17 mouse cellular contexts compared by ENCODE assay signal in the genomic region with DNA sequence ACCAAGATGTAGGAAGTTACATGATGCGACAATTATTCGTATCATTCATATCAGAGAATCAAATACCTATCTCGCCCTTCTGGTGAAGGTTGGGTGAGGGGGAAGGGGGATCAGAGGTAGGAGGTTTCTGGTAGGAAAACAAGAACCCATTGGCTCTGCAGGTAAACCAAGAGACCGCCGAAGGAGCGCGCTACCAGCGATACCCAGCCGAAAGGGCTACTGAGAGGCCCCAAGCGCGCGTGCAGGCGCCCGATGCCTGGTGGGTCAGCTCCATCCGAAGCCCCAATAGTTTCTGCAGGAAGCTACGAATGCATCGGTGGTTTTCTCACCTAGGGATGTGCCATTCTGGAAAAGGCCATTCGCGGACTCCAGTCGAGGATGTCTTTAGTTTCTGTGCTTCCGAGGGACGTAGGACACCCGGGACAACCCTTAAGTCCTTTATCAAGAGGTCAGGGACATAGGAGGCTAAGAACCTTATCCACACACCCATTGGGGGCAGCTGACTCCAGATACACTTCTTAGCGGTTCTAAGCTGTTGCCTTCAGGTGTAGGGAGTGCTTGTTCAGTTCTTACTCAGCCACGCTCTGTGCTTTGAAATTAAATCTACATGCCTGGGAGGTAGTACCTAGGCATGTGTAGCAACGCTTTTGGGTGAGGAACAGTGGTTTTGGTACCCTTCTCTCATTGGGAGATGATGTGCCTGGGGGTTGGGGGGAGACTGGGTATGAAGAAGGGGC. TPM values are rescaled to one million over a fixed set of nuclear protein-coding genes. Genes with fewer than 3 reads are reported as not detected.
DNase-seq lines count a peak whose midpoint lies in the region; ATAC-seq lines count a peak whose summit lies in the region.
"Had no signal": no experiment of that assay in that cellular context is flagged by ENCODE, and none has a peak within 500 bp of the region (broad histone marks: within the 10 kb centered on the region; RNA-seq: fewer than 3 reads in every experiment).

No protein-coding gene starts in this region.

- no peak overlapping the region for H3K4me2 ChIP-seq in hindbrain, embryonic 16.5 days (ENCODE audit: low read length)
- peak overlapping the region; percentile 37 for H3K4me2 ChIP-seq in embryonic facial prominence, embryonic 12.5 days (replicated peaks)
- peak overlapping the region; percentile 50 for H3K4me2 ChIP-seq in forebrain, embryonic 13.5 days
- 0 out of 2 replicates have a peak overlapping the region, but pooled peaks have one; percentile 3 for H3K4me2 ChIP-seq in midbrain, embryonic 13.5 days (replicated peaks)
- H3K4me2 ChIP-seq: kidney, embryonic 15.5 days had no signal

- peak; percentile 50 for DNase-seq in hindbrain, embryonic 10.5 days (ENCODE audit: low spot score)
- DNase-seq in ovary, adult 18-20 months (ENCODE audit: low spot score) = no peak
- no peak for DNase-seq in right cerebral cortex, postnatal 25 days
- DNase-seq: adrenal gland, postnatal 25 days; cerebellum, postnatal 36 days; gastrocnemius, adult 2 months; lung, postnatal 14 days; thymus, postnatal 25 days had no signal

- H3K4me1 ChIP-seq in hindbrain, embryonic 10.5 days (replicated peaks) = 0 out of 2 replicates have a peak, but pooled peaks cover 3% of the 10 kb centered on the region
- no peaks in the 10 kb centered on the region for H3K4me1 ChIP-seq in hindbrain, embryonic 16.5 days (ENCODE audit: control insufficient read depth, insufficient read depth, low read depth, low read length)
- 0 out of 2 replicates have a peak, but pooled peaks cover 7% of the 10 kb centered on the region for H3K4me1 ChIP-seq in embryonic facial prominence, embryonic 12.5 days
- H3K4me1 ChIP-seq in forebrain, embryonic 13.5 days = peaks cover 24% of the 10 kb centered on the region
- no peaks in the 10 kb centered on the region for H3K4me1 ChIP-seq in midbrain, embryonic 13.5 days (replicated peaks)
- H3K4me1 ChIP-seq: kidney, embryonic 15.5 days had no signal

- H3K9me3 ChIP-seq in hindbrain, embryonic 10.5 days = no peaks in the 10 kb centered on the region
- H3K9me3 ChIP-seq in hindbrain, embryonic 16.5 days (ENCODE audit: control insufficient read depth, low read length) = no peaks in the 10 kb centered on the region
- no peaks in the 10 kb centered on the region for H3K9me3 ChIP-seq in embryonic facial prominence, embryonic 12.5 days
- no peaks in the 10 kb centered on the region for H3K9me3 ChIP-seq in forebrain, embryonic 13.5 days (replicated peaks)
- H3K9me3 ChIP-seq in midbrain, embryonic 13.5 days = no peaks in the 10 kb centered on the region
- H3K9me3 ChIP-seq: kidney, embryonic 15.5 days had no signal

- H3K27me3 ChIP-seq in hindbrain, embryonic 10.5 days (ENCODE audit: insufficient read depth, poor library complexity, severe bottlenecking) = peaks cover 100% of the 10 kb centered on the region
- peaks cover 65% of the 10 kb centered on the region for H3K27me3 ChIP-seq in hindbrain, embryonic 16.5 days (replicated peaks; ENCODE audit: control insufficient read depth, insufficient read depth, low read length)
- peaks cover 68% of the 10 kb centered on the region for H3K27me3 ChIP-seq in embryonic facial prominence, embryonic 12.5 days
- H3K27me3 ChIP-seq in forebrain, embryonic 13.5 days = peaks cover 92% of the 10 kb centered on the region
- peaks cover 91% of the 10 kb centered on the region for H3K27me3 ChIP-seq in midbrain, embryonic 13.5 days

- H3K9ac ChIP-seq in hindbrain, embryonic 16.5 days (ENCODE audit: low read depth, low read length) = no peak overlapping the region
- no peak overlapping the region for H3K9ac ChIP-seq in embryonic facial prominence, embryonic 12.5 days
- peak overlapping the region; percentile 45; the same call in 1 of the 2 replicates for H3K9ac ChIP-seq in forebrain, embryonic 13.5 days
- no peak overlapping the region for H3K9ac ChIP-seq in midbrain, embryonic 13.5 days (replicated peaks)
- H3K9ac ChIP-seq: kidney, embryonic 15.5 days; liver, embryonic 14.5 days had no signal

- H3K4me3 ChIP-seq in hindbrain, embryonic 10.5 days = no peak overlapping the region
- no peak overlapping the region for H3K4me3 ChIP-seq in hindbrain, embryonic 16.5 days (ENCODE audit: low read length)
- H3K4me3 ChIP-seq in embryonic facial prominence, embryonic 12.5 days = 0 out of 2 replicates have a peak overlapping the region, but pooled peaks have one; percentile 5
- H3K4me3 ChIP-seq in forebrain, embryonic 13.5 days = peak overlapping the region; percentile 20
- H3K4me3 ChIP-seq in midbrain, embryonic 13.5 days (replicated peaks) = no peak overlapping the region
- H3K4me3 ChIP-seq: gastrocnemius, adult 2 months; kidney, embryonic 15.5 days had no signal

- H3K36me3 ChIP-seq in hindbrain, embryonic 10.5 days = no peaks in the 10 kb centered on the region
- H3K36me3 ChIP-seq in hindbrain, embryonic 16.5 days (ENCODE audit: control insufficient read depth, insufficient read depth, low read length) = no peaks in the 10 kb centered on the region
- H3K36me3 ChIP-seq in embryonic facial prominence, embryonic 12.5 days = no peaks in the 10 kb centered on the region
- H3K36me3 ChIP-seq in forebrain, embryonic 13.5 days (ENCODE audit: poor library complexity, severe bottlenecking) = no peaks in the 10 kb centered on the region
- no peaks in the 10 kb centered on the region for H3K36me3 ChIP-seq in midbrain, embryonic 13.5 days
- H3K36me3 ChIP-seq: kidney, embryonic 15.5 days had no signal

- 1% methylated on average over 26 of the region's 26 CpGs for WGBS in hindbrain, embryonic 10.5 days
- 1% methylated on average over 26 of the region's 26 CpGs for WGBS in hindbrain, embryonic 16.5 days
- 3% methylated on average over 26 of the region's 26 CpGs for WGBS in embryonic facial prominence, embryonic 12.5 days
- WGBS in forebrain, embryonic 13.5 days = 2% methylated on average over 26 of the region's 26 CpGs
- under 1% methylated on average over 26 of the region's 26 CpGs for WGBS in midbrain, embryonic 13.5 days

- no peak for ATAC-seq in hindbrain, embryonic 16.5 days
- ATAC-seq in embryonic facial prominence, embryonic 12.5 days (ENCODE audit: insufficient number of reproducible peaks, insufficient read depth, low FRiP score, low TSS enrichment) = no peak
- ATAC-seq in forebrain, embryonic 13.5 days = peak; percentile 16; the same call in 1 of the 2 replicates
- no peak for ATAC-seq in midbrain, embryonic 13.5 days
- ATAC-seq: CD4-positive, CD25-positive, alpha-beta regulatory T cell, adult 4 months had no signal

- no peak overlapping the region for H3K27ac ChIP-seq in hindbrain, embryonic 10.5 days
- no peak overlapping the region for H3K27ac ChIP-seq in hindbrain, embryonic 16.5 days (ENCODE audit: low read depth, low read length)
- H3K27ac ChIP-seq in embryonic facial prominence, embryonic 12.5 days = peak overlapping the region; percentile 37; the same call in 1 of the 2 replicates
- peak overlapping the region; percentile 85 for H3K27ac ChIP-seq in forebrain, embryonic 13.5 days
- peak overlapping the region; percentile 9; the same call in 1 of the 2 replicates for H3K27ac ChIP-seq in midbrain, embryonic 13.5 days
- H3K27ac ChIP-seq: gastrocnemius, adult 2 months; kidney, embryonic 15.5 days; liver, embryonic 14.5 days had no signal

RNA-seq across cellular contexts. Expression of gene Dlx6, which starts 12.6 kb away (rescaled TPM):
- 0.47 and 1.0 TPM in 2 replicates for polyA plus RNA-seq in hindbrain, embryonic 10.5 days (2016; fragmentation: Nextera tagmentation; extraction: Ambion mirVana)
- polyA plus RNA-seq in hindbrain, embryonic 16.5 days (2015; fragmentation: Nextera tagmentation; extraction: Ambion mirVana) = 0.45 TPM in 1 of 2 replicates, not detected in the other
- 8.0 and 13.5 TPM in 2 replicates for polyA plus RNA-seq in embryonic facial prominence, embryonic 12.5 days (2016; fragmentation: Nextera tagmentation; extraction: Ambion mirVana)
- polyA plus RNA-seq in forebrain, embryonic 13.5 days (2015; fragmentation: Nextera tagmentation; extraction: Ambion mirVana) = 15.5 and 16.2 TPM in 2 replicates
- 3.1 and 4.4 TPM in 2 replicates for polyA plus RNA-seq in midbrain, embryonic 13.5 days (2015; fragmentation: Nextera tagmentation; extraction: Ambion mirVana)
- polyA plus RNA-seq: CD4-positive, CD25-positive, alpha-beta regulatory T cell, adult 4 months; heart, embryonic 14.5 days; kidney, embryonic 15.5 days; liver, embryonic 14.5 days; small intestine, adult 2 months had no signal

RNA-seq across cellular contexts. Expression of gene Dlx5, which starts 31.4 kb away (rescaled TPM):
- 3.4 and 14.5 TPM in 2 replicates for polyA plus RNA-seq in hindbrain, embryonic 10.5 days (2016; fragmentation: Nextera tagmentation; extraction: Ambion mirVana)
- 3.7 TPM in 1 of 2 replicates, not detected in the other for polyA plus RNA-seq in hindbrain, embryonic 16.5 days (2015; fragmentation: Nextera tagmentation; extraction: Ambion mirVana)
- 70.1 and 103 TPM in 2 replicates for polyA plus RNA-seq in embryonic facial prominence, embryonic 12.5 days (2016; fragmentation: Nextera tagmentation; extraction: Ambion mirVana)
- polyA plus RNA-seq in forebrain, embryonic 13.5 days (2015; fragmentation: Nextera tagmentation; extraction: Ambion mirVana) = 84.5 and 91.5 TPM in 2 replicates
- polyA plus RNA-seq in midbrain, embryonic 13.5 days (2015; fragmentation: Nextera tagmentation; extraction: Ambion mirVana) = 22.4 and 22.9 TPM in 2 replicates
- polyA plus RNA-seq: CD4-positive, CD25-positive, alpha-beta regulatory T cell, adult 4 months; liver, embryonic 14.5 days; small intestine, adult 2 months had no signal

Comparison
In these comparisons a context has a peak if more than half of its experiments do, and no peak if none do; other contexts are left out.
1. H3K27ac ChIP-seq: peak in embryonic facial prominence, embryonic 12.5 days (single experiment), forebrain, embryonic 13.5 days (single experiment) and midbrain, embryonic 13.5 days (single experiment); none in hindbrain, embryonic 10.5 days (single experiment) and hindbrain, embryonic 16.5 days (single experiment).
2. H3K4me3 ChIP-seq: peak in embryonic facial prominence, embryonic 12.5 days (single experiment) and forebrain, embryonic 13.5 days (single experiment); none in hindbrain, embryonic 10.5 days (single experiment), hindbrain, embryonic 16.5 days (single experiment) and midbrain, embryonic 13.5 days (single experiment).